Comparison of ENCODE assay signal across 29 mouse cellular contexts in genomic region chr1:174759354-174759753, GRCm38 (mm10).
A peak's percentile ranks its signal among the peaks of the same experiment; 100 is the strongest.
DNase-seq lines count a peak whose midpoint lies in the region; ATAC-seq and TF ChIP-seq lines count a peak whose summit lies in the region.
"Had no signal": no experiment of that assay in that cellular context is flagged by ENCODE, and none has a peak within 500 bp of the region (broad histone marks: within the 10 kb centered on the region; RNA-seq: fewer than 3 reads in every experiment).

No protein-coding gene starts in this region.

- no peak overlapping the region for H3K4me3 ChIP-seq in gastrocnemius, adult 2 months
- H3K4me3 ChIP-seq in kidney, embryonic 16.5 days (ENCODE audit: low read length): no peak overlapping the region
- H3K4me3 ChIP-seq in hindbrain, embryonic 14.5 days (replicated peaks; ENCODE audit: low read length): no peak overlapping the region
- H3K4me3 ChIP-seq: embryonic facial prominence, embryonic 10.5 days; embryonic facial prominence, embryonic 13.5 days; erythroblast, embryonic 14.5 days; forebrain, embryonic 12.5 days; forebrain, embryonic 15.5 days; heart, adult 2 months; heart, embryonic 10.5 days; heart, embryonic 13.5 days; hindbrain, embryonic 15.5 days had no signal

- H3K4me1 ChIP-seq in kidney, embryonic 16.5 days (ENCODE audit: insufficient read depth, low read length): no peaks in the 10 kb centered on the region
- H3K4me1 ChIP-seq in hindbrain, embryonic 14.5 days (replicated peaks; ENCODE audit: control insufficient read depth, insufficient read depth, low read length): no peaks in the 10 kb centered on the region
- H3K4me1 ChIP-seq: embryonic facial prominence, embryonic 10.5 days; embryonic facial prominence, embryonic 13.5 days; forebrain, embryonic 12.5 days; forebrain, embryonic 15.5 days; heart, embryonic 10.5 days; heart, embryonic 13.5 days; hindbrain, embryonic 15.5 days had no signal

- ATAC-seq in kidney, embryonic 16.5 days (ENCODE audit: low FRiP score, low TSS enrichment): no peak
- no peak for ATAC-seq in hindbrain, embryonic 14.5 days (ENCODE audit: low FRiP score)
- ATAC-seq: forebrain, embryonic 15.5 days had no signal

- no peak overlapping the region for H3K4me2 ChIP-seq in kidney, embryonic 16.5 days (replicated peaks; ENCODE audit: low read depth, low read length)
- H3K4me2 ChIP-seq in hindbrain, embryonic 14.5 days (replicated peaks): no peak overlapping the region
- H3K4me2 ChIP-seq: embryonic facial prominence, embryonic 13.5 days; forebrain, embryonic 12.5 days; forebrain, embryonic 15.5 days; heart, embryonic 13.5 days; hindbrain, embryonic 15.5 days had no signal

- intact Hi-C loops in gastrocnemius, adult 2 months (cut with DNase I): no loop called here
- intact Hi-C loops in gastrocnemius, postnatal 36 days (cut with DNase I): no loop called here

- H3K27ac ChIP-seq in gastrocnemius, adult 2 months: 0 out of 2 replicates have a peak overlapping the region, but pooled peaks have one; percentile 12
- no peak overlapping the region for H3K27ac ChIP-seq in kidney, embryonic 16.5 days (ENCODE audit: low read length)
- H3K27ac ChIP-seq in hindbrain, embryonic 14.5 days: no peak overlapping the region
- H3K27ac ChIP-seq: embryonic facial prominence, embryonic 10.5 days; embryonic facial prominence, embryonic 13.5 days; forebrain, embryonic 12.5 days; forebrain, embryonic 15.5 days; heart, adult 2 months; heart, embryonic 10.5 days; heart, embryonic 13.5 days; hindbrain, embryonic 15.5 days had no signal

- TF ChIP-seq CTCF in gastrocnemius, adult 2 months (IDR thresholded peaks at IDR 0.05): no peak

- WGBS in kidney, embryonic 16.5 days: 84% methylated on average over 6 of the region's 6 CpGs
- WGBS in hindbrain, embryonic 14.5 days: 61% methylated on average over 6 of the region's 6 CpGs

- DNase-seq in gastrocnemius, adult 2 months: no peak
- DNase-seq in gastrocnemius, postnatal 36 days: no peak
- DNase-seq in lung, postnatal 36 days: peak; percentile 32
- no peak for DNase-seq in lung, postnatal 14 days
- peak; percentile 55 for DNase-seq in brain, adult 2 months (ENCODE audit: low read depth, low spot score)
- DNase-seq in hindbrain, embryonic 14.5 days (ENCODE audit: low spot score): no peak
- DNase-seq: adrenal gland, adult 2 months; adrenal gland, postnatal 14 days; B cell, adult 2 months; cerebellum, adult 11-12 months; cerebellum, adult 8-10 months; cerebellum, postnatal 10 days; cerebellum, postnatal 36 days; embryo, embryonic 11 days; gastrocnemius, postnatal 25 days; heart, adult 2 months; heart, postnatal 14 days; heart, postnatal 4 days had no signal

- no peaks in the 10 kb centered on the region for H3K36me3 ChIP-seq in kidney, embryonic 16.5 days (ENCODE audit: insufficient read depth, low read length)
- 0 out of 2 replicates have a peak, but pooled peaks cover 3% of the 10 kb centered on the region for H3K36me3 ChIP-seq in hindbrain, embryonic 14.5 days (replicated peaks; ENCODE audit: control insufficient read depth, insufficient read depth)
- H3K36me3 ChIP-seq: embryonic facial prominence, embryonic 10.5 days; embryonic facial prominence, embryonic 13.5 days; forebrain, embryonic 12.5 days; forebrain, embryonic 15.5 days; G1E; heart, embryonic 10.5 days; heart, embryonic 13.5 days; hindbrain, embryonic 15.5 days had no signal

- no peaks in the 10 kb centered on the region for H3K27me3 ChIP-seq in kidney, embryonic 16.5 days (ENCODE audit: insufficient read depth, low read length)
- no peaks in the 10 kb centered on the region for H3K27me3 ChIP-seq in hindbrain, embryonic 14.5 days (ENCODE audit: control insufficient read depth, insufficient read depth, low read length)
- H3K27me3 ChIP-seq: CH12.LX; embryonic facial prominence, embryonic 13.5 days; forebrain, embryonic 12.5 days; forebrain, embryonic 15.5 days; heart, embryonic 13.5 days; hindbrain, embryonic 15.5 days had no signal

- H3K9ac ChIP-seq in kidney, embryonic 16.5 days (replicated peaks; ENCODE audit: low read length): no peak overlapping the region
- no peak overlapping the region for H3K9ac ChIP-seq in hindbrain, embryonic 14.5 days
- H3K9ac ChIP-seq: embryonic facial prominence, embryonic 13.5 days; forebrain, embryonic 12.5 days; forebrain, embryonic 15.5 days; heart, embryonic 13.5 days; hindbrain, embryonic 15.5 days had no signal

- H3K9me3 ChIP-seq in kidney, embryonic 16.5 days (ENCODE audit: low read length): no peaks in the 10 kb centered on the region
- H3K9me3 ChIP-seq in hindbrain, embryonic 14.5 days (ENCODE audit: control insufficient read depth, low read length): no peaks in the 10 kb centered on the region
- H3K9me3 ChIP-seq: embryonic facial prominence, embryonic 10.5 days; forebrain, embryonic 12.5 days; forebrain, embryonic 15.5 days; heart, embryonic 10.5 days; heart, embryonic 13.5 days; hindbrain, embryonic 15.5 days had no signal

Comparison
In these comparisons a context has a peak if more than half of its experiments do, and no peak if none do; other contexts are left out.
1. DNase-seq: peak in lung, postnatal 36 days (single experiment) and brain, adult 2 months (single experiment); none in gastrocnemius, adult 2 months (single experiment), gastrocnemius, postnatal 36 days (0 of 2), lung, postnatal 14 days (single experiment) and hindbrain, embryonic 14.5 days (single experiment).